Mouse (Mus musculus) liver, adult 2 months (tissue): ENCODE measurements around the gene Sertad2. TPM values are rescaled to one million over a fixed set of nuclear protein-coding genes. Genes with fewer than 3 reads are reported as not detected.

Source experiments
- DNase-seq: peaks from one replicate; pipeline ENCODE4 v3.0.0-alpha.2; 2011; ENCODE audit warnings: low read depth, low spot score; ENCODE audit errors: extremely low read depth
- H3K27ac ChIP-seq: fragments of 200-500 bp; replicated peaks from 2 replicates; pipeline ENCODE4 v1.5.1; 2012; ENCODE audit warnings: low read depth, mild to moderate bottlenecking, control low read depth, inconsistent platforms, low read length; ENCODE audit not compliant: insufficient read depth
- H3K27me3 ChIP-seq: fragments of 200-500 bp; 2 replicates; pipeline ENCODE4 v1.6.1; 2012; ENCODE audit warnings: mild to moderate bottlenecking, moderate library complexity, low read length, inconsistent platforms; ENCODE audit not compliant: control insufficient read depth, insufficient read depth
- H3K36me3 ChIP-seq: fragments of 200-500 bp; 2 replicates; pipeline ENCODE4 v1.6.1; 2012; ENCODE audit warnings: low read length, inconsistent platforms; ENCODE audit not compliant: control insufficient read depth, insufficient read depth
- H3K4me1 ChIP-seq: fragments of 200-500 bp; 2 replicates; pipeline ENCODE4 v1.6.1; 2011; ENCODE audit warnings: low read length; ENCODE audit not compliant: control insufficient read depth, insufficient read depth
- H3K4me3 ChIP-seq: fragments of 200-500 bp; 2 replicates; pipeline ENCODE4 v1.5.1; 2011; ENCODE audit warnings: low read depth, mild to moderate bottlenecking, control low read depth, low read length, moderate library complexity; ENCODE audit not compliant: insufficient read depth
- H3K79me2 ChIP-seq: fragments of 200-500 bp; 2 replicates; pipeline ENCODE4 v1.6.1; 2012; ENCODE audit warnings: inconsistent platforms, mild to moderate bottlenecking, low read length, moderate library complexity; ENCODE audit not compliant: control insufficient read depth, insufficient read depth
- H3K9ac ChIP-seq: fragments of 200-500 bp; 2 replicates; pipeline ENCODE4 v1.6.1; 2012; ENCODE audit warnings: low read depth, mild to moderate bottlenecking, control low read depth, inconsistent platforms, low read length
- CTCF ChIP-seq: fragments of 200-500 bp; IDR thresholded peaks from 2 replicates; pipeline ENCODE4 v1.5.1; 2011; ENCODE audit warnings: low read depth, low read length, control low read depth
- POLR2A ChIP-seq: fragments of 200-500 bp; IDR thresholded peaks from 2 replicates; pipeline ENCODE4 v1.6.1; 2011; ENCODE audit warnings: low read length, control low read depth; ENCODE audit not compliant: insufficient read depth; ENCODE audit errors: extremely low read depth
- WGBS: fragments of 180-500 bp; shearing (Covaris S2); methylation state at CpG from one replicate; pipeline ENCODE4 v1.1.7; 2018; 5-methylcytosine and 5-hydroxymethylcytosine counted together
- polyA plus RNA-seq: library from polyadenylated mRNA; depleted of rRNA; stranded (reverse); fragments of >200 nt; gene quantifications from 2 replicates; pipeline ENCODE4 v1.2.3, GENCODE M21; 2012
- total RNA-seq: library from RNA; depleted of rRNA; stranded (reverse); fragments of >200 nt; gene quantifications from 2 replicates; pipeline ENCODE4 v1.2.3, GENCODE M21; 2014

The Sertad2 gene
- total and polyA plus RNA-seq, 2 experiments, result 8.0 to 9.3 TPM

DNA sequence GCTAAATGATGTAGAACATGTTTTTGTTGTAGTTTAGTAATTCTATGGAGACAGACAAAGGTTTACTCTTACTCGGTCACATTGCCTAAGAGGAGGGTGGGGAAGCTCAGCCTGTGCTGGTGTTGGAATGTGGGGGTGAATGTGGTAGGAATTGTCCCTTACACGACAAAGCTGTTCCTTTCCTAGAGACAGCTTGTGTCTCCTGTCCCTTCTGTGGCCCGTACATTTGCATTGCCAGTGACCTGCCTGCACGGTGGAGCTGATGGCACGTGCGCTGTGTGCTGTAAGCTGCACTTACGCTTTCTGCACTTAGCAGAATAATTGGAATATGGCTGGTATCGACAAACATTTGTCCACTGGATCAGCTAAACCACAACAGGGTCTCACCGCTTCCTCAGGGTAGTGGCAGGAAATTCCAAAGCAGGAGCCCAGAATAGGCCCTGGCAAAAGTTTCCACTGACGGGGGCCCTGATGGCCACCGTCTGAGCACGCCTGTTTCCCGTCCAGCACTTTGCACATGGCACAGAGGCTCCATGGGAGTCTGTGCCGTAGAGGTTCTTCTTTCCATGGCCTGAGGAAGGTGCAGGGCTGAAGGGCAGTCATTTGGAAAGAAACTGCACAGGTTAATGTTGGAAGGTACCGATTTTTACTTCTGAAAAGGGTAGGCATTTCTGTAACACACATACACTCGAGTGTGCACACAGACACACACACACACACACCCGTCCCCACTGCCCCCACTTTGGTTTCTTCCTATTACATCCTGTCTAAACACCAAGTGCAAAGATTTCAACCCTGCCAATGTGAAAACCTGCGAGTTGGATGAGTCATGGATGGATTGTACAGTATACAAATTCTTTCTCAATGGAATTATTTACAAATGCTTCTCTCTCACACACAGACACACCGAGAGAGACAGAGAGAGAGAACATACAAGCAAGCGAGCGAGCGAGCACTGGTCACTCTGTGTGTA, 51.5 kb downstream of the Sertad2 start:
- TF ChIP-seq CTCF (no peak), POLR2A (no peak)
- Histone ChIP-seq H3K36me3 (no peaks in the 10 kb centered on the region), H3K27ac (no peak overlapping the region), H3K4me1 (no peaks in the 10 kb centered on the region), H3K27me3 (no peaks in the 10 kb centered on the region), H3K79me2 (no peaks in the 10 kb centered on the region; the same call in 1 of the 2 replicates), H3K9ac (no peak overlapping the region), H3K4me3 (no peak overlapping the region)
- no peak for DNase-seq
- WGBS, result 78% methylated on average over 22 of the region's 22 CpGs

DNA sequence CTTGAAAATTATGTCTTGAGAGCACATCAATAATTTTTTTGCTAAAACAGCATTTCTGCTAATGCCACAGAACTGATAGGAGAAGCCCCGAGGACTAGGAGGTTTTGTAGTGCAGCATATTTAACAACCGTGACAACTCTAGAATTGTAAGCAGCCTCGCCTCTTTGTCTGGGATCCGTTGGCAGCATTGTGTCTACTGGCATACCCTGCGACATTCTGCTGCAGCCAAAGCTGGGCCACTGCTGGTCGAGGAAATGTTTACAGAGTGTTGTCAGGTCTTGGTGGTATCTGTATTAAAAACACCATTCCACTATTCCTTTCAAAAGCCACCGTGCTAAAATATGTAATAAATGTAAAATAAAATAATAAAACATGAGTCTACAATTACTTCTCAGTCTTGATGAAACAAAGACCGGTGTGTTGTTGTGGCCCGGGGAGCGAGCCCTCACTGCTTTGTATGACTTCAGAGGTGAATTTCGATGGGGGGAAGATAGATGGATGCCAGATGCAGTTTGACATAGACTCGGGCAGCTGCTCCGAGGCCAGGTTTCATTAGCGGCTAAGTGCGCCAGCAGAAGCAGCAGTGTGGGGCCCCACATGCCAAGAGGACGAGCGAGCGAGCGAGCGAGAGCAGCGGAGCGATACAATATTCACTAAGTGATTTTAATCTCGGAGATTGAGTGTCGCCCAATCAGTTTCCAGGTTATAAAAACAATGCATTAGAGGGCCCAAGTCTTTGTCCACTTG, 60.2 kb downstream of the Sertad2 start:
- no peak for DNase-seq
- H3K4me3 ChIP-seq, result no peak overlapping the region
- H3K27ac ChIP-seq, result no peak overlapping the region
- no peaks in the 10 kb centered on the region for H3K36me3 ChIP-seq
- H3K9ac ChIP-seq, result no peak overlapping the region
- 91% methylated on average over 24 of the region's 24 CpGs for WGBS
- H3K4me1 ChIP-seq, result no peaks in the 10 kb centered on the region
- no peaks in the 10 kb centered on the region for H3K79me2 ChIP-seq
- TF ChIP-seq CTCF (no peak), POLR2A (no peak)
- H3K27me3 ChIP-seq, result no peaks in the 10 kb centered on the region

DNA sequence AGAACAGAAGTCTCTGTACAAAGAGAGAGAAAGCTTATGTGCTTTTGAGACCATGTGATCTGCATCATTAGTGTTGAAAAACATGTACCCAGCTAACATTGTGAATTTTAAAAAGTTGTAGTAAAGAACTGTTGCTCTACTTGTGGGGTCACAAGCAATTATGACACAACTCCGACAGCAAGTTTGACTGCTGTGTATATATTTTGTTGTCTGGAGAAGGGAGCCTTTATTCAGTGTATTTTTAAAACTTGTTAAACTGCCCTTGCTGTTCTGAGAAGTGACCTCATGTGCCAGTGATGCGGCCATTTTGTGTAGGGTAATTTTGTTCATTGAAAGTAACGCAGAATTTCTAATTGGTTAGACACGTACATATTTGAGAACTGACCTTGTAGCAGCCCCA, 61.1 kb downstream of the Sertad2 start:
- Histone ChIP-seq H3K9ac (no peak overlapping the region), H3K27ac (no peak overlapping the region)

DNA sequence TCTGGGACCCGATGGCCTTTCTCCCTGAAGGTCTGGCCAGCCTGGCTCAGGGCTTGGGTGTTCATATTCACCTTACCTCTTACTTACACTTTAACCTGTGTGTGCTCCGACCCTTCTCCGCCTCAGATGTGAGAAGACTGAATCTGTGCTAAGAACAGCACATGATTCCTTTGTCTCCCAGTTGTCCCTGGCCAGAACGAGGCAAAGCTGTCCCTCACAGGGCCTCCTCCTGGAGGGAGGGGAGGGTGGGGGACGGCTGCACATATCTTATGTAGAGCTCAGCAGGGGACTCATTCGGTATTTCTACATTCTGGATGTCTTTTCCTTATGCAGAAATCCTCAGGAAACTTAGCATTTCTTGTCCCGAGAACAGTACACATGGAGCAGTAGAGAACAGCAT, 62.6 kb downstream of the Sertad2 start:
- Histone ChIP-seq H3K4me3 (no peak overlapping the region), H3K4me1 (no peaks in the 10 kb centered on the region), H3K36me3 (no peaks in the 10 kb centered on the region), H3K27me3 (no peaks in the 10 kb centered on the region), H3K79me2 (no peaks in the 10 kb centered on the region; the same call in 1 of the 2 replicates), H3K9ac (no peak overlapping the region), H3K27ac (no peak overlapping the region)
- DNase-seq, result no peak
- TF ChIP-seq CTCF, result no peak
- TF ChIP-seq POLR2A, result no peak
- WGBS, result 83% methylated on average over 7 of the region's 7 CpGs

More for the DNA sequence above, 61.1 kb downstream of the Sertad2 start:
- 96% methylated on average over 4 of the region's 4 CpGs for WGBS
- no peak for TF ChIP-seq POLR2A
- no peak for TF ChIP-seq CTCF
- no peaks in the 10 kb centered on the region; the same call in 1 of the 2 replicates for H3K79me2 ChIP-seq
- no peak for DNase-seq
- no peaks in the 10 kb centered on the region for H3K4me1 ChIP-seq
- H3K27me3 ChIP-seq, result no peaks in the 10 kb centered on the region
- no peaks in the 10 kb centered on the region for H3K36me3 ChIP-seq
- no peak overlapping the region for H3K4me3 ChIP-seq

DNA sequence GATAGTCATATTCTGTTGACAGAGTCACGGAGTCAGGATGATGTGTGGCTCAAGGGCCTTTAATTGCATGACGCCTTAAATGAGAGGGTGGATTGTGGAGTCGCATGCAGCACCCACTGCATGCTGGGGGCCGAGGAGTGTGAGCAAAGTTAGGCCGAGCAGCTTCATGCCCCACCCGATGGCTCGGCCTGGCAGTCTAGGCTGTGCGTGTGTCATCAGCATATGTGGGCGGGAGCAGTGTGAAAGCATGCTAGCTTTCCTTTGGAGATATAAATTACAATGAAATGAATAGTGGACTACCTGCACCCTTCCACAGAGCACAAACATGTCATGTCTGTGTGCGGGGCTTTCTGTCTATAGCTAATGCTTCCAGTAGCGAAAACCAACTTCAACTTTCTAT, 65.4 kb downstream of the Sertad2 start:
- TF ChIP-seq CTCF (no peak), POLR2A (no peak)
- no peak for DNase-seq
- H3K36me3 ChIP-seq, result no peaks in the 10 kb centered on the region
- H3K79me2 ChIP-seq, result no peaks in the 10 kb centered on the region; the same call in 1 of the 2 replicates
- H3K4me1 ChIP-seq, result no peaks in the 10 kb centered on the region
- H3K9ac ChIP-seq, result no peak overlapping the region
- H3K27me3 ChIP-seq, result no peaks in the 10 kb centered on the region
- H3K4me3 ChIP-seq, result no peak overlapping the region
- whole genome bisulfite sequencing, result 95% methylated on average over 11 of the region's 11 CpGs
- H3K27ac ChIP-seq, result no peak overlapping the region
